Mouse (Mus musculus): ENCODE data around the gene Lipm.

Gene Lipm

GRCm38 (mm10) chr19:34165891-34166290 is 65.2 kb downstream of the Lipm start, which contains the start of gene Ankrd22:
Ankrd22 (minus strand) TSS chr19:34166053.
- no peak for DNase-seq (ENCODE audit: low spot score in 2 of 2)

GRCm38 (mm10) chr19:34166386-34166785 is 65.7 kb downstream of the Lipm start:
- no peak for DNase-seq (ENCODE audit: low spot score in 2 of 2)

- DNase-seq (ENCODE audit: low spot score in 2 of 2): no peak
Observed at GRCm38 (mm10) chr19:34167896-34168661, 67.3 kb downstream of the Lipm start.

- no peak for DNase-seq (ENCODE audit: low spot score in 2 of 2)
Observed at GRCm38 (mm10) chr19:34169121-34169520, 68.4 kb downstream of the Lipm start.

- no peak for DNase-seq (ENCODE audit: low spot score in 2 of 2)
Observed at GRCm38 (mm10) chr19:34171167-34171566, 70.4 kb downstream of the Lipm start.
